Mouse (Mus musculus): Measurements from ENCODE around the gene Hcrt.

- TF ChIP-seq POLR2A (IDR thresholded peaks at IDR 0.05; ENCODE audit: borderline replicate concordance, insufficient read depth, low read length), result no peak
- no peak for TF ChIP-seq CTCF (IDR thresholded peaks at IDR 0.05; ENCODE audit: borderline replicate concordance, insufficient read depth, low read depth, low read length)
These were observed 24.0 kb downstream of the Hcrt start for GRCm38 (mm10) chr11:100738749-100739148.
